ENCODE assay signal across 18 mouse cellular contexts in genomic region chr5:20897446-20898167, GRCm38 (mm10). TPM values are rescaled to one million over a fixed set of nuclear protein-coding genes. Genes with fewer than 3 reads are reported as not detected.
A peak's percentile ranks its signal among the peaks of the same experiment; 100 is the strongest.
DNase-seq lines count a peak whose midpoint lies in the region; ATAC-seq and TF ChIP-seq lines count a peak whose summit lies in the region.
"Had no signal": no experiment of that assay in that cellular context is flagged by ENCODE, and none has a peak within 500 bp of the region (broad histone marks: within the 10 kb centered on the region; RNA-seq: fewer than 3 reads in every experiment).

No protein-coding gene starts in this region.

- peak; percentile 98 for TF ChIP-seq EP300 in liver, postnatal 0 days (IDR thresholded peaks at IDR 0.05; ENCODE audit: low read depth)

- H3K9ac ChIP-seq in intestine, embryonic 16.5 days (ENCODE audit: low read depth, low read length) = no peak overlapping the region
- no peak overlapping the region for H3K9ac ChIP-seq in liver, postnatal 0 days (replicated peaks)
- H3K9ac ChIP-seq: embryonic facial prominence, embryonic 12.5 days; forebrain, embryonic 12.5 days; hindbrain, embryonic 14.5 days; lung, embryonic 15.5 days had no signal

- TF ChIP-seq CTCF in liver, postnatal 0 days (IDR thresholded peaks at IDR 0.05; ENCODE audit: low read depth) = no peak

- ATAC-seq in intestine, embryonic 16.5 days = peak; percentile 93
- peak; percentile 99 for ATAC-seq in liver, postnatal 0 days

- H3K36me3 ChIP-seq in intestine, embryonic 16.5 days (ENCODE audit: control insufficient read depth, insufficient read depth, low read length) = peaks cover 12% of the 10 kb centered on the region
- peaks cover 54% of the 10 kb centered on the region for H3K36me3 ChIP-seq in liver, postnatal 0 days (replicated peaks; ENCODE audit: insufficient read depth, low read length)

- no peaks in the 10 kb centered on the region for H3K27me3 ChIP-seq in intestine, embryonic 16.5 days (replicated peaks; ENCODE audit: control insufficient read depth, insufficient read depth, low read length)
- H3K27me3 ChIP-seq in liver, postnatal 0 days (ENCODE audit: insufficient read depth, low read length) = no peaks in the 10 kb centered on the region
- H3K27me3 ChIP-seq: embryonic facial prominence, embryonic 12.5 days; forebrain, embryonic 12.5 days; lung, embryonic 15.5 days; megakaryocyte, embryonic 14.5 days had no signal

- H3K4me3 ChIP-seq in intestine, embryonic 16.5 days (ENCODE audit: low read length) = no peak overlapping the region
- no peak overlapping the region for H3K4me3 ChIP-seq in liver, postnatal 0 days (ENCODE audit: low read depth, low read length)
- H3K4me3 ChIP-seq: embryonic facial prominence, embryonic 12.5 days; forebrain, embryonic 12.5 days; lung, embryonic 15.5 days; megakaryocyte, embryonic 14.5 days had no signal

- 77% methylated on average over 2 of the region's 2 CpGs for WGBS in intestine, embryonic 16.5 days
- 45% methylated on average over 2 of the region's 2 CpGs for WGBS in liver, postnatal 0 days (ENCODE audit: insufficient replicate concordance)

- H3K9me3 ChIP-seq in intestine, embryonic 16.5 days (ENCODE audit: control insufficient read depth, low read length) = no peaks in the 10 kb centered on the region
- H3K9me3 ChIP-seq in liver, postnatal 0 days (ENCODE audit: low read length) = no peaks in the 10 kb centered on the region
- H3K9me3 ChIP-seq: embryonic facial prominence, embryonic 12.5 days; forebrain, embryonic 12.5 days; lung, embryonic 15.5 days; megakaryocyte, embryonic 14.5 days had no signal

- H3K4me1 ChIP-seq in intestine, embryonic 16.5 days (ENCODE audit: control insufficient read depth, insufficient read depth, low read length) = no peaks in the 10 kb centered on the region
- peaks cover 4% of the 10 kb centered on the region; the same call in 1 of the 2 replicates for H3K4me1 ChIP-seq in liver, postnatal 0 days (ENCODE audit: insufficient read depth)
- H3K4me1 ChIP-seq: embryonic facial prominence, embryonic 12.5 days; forebrain, embryonic 12.5 days; lung, embryonic 15.5 days had no signal

- H3K27ac ChIP-seq in intestine, embryonic 16.5 days (ENCODE audit: low read length) = no peak overlapping the region
- H3K27ac ChIP-seq in liver, postnatal 0 days (ENCODE audit: low read depth) = peak overlapping the region; percentile 78
- H3K27ac ChIP-seq: embryonic facial prominence, embryonic 12.5 days; forebrain, embryonic 12.5 days; hindbrain, embryonic 14.5 days; lung, embryonic 15.5 days had no signal

- H3K4me2 ChIP-seq in intestine, embryonic 16.5 days (ENCODE audit: low read depth, low read length) = no peak overlapping the region
- H3K4me2 ChIP-seq in liver, postnatal 0 days (ENCODE audit: low read depth, low read length) = peak overlapping the region; percentile 37; the same call in 1 of the 2 replicates
- H3K4me2 ChIP-seq: embryonic facial prominence, embryonic 12.5 days; forebrain, embryonic 12.5 days; hindbrain, embryonic 14.5 days; lung, embryonic 15.5 days had no signal

- DNase-seq in 416B (ENCODE audit: low read depth) = peak; percentile 96
- peak; percentile 81 for DNase-seq in c-Kit-positive CD71-positive TER-119-negative erythroid progenitor cells, embryonic 14.5 days (ENCODE audit: low read depth)
- no peak for DNase-seq in liver, postnatal 0 days
- no peak for DNase-seq in thymus, postnatal 0 days (ENCODE audit: low spot score)
- no peak for DNase-seq in retina, embryonic 14.5 days (ENCODE audit: low spot score)
- DNase-seq in adrenal gland, postnatal 14 days = no peak
- no peak for DNase-seq in urinary bladder, postnatal 4 days (ENCODE audit: low spot score in 2 of 2)
- DNase-seq: adrenal gland, adult 8-10 months; cerebellum, postnatal 14 days; kidney, adult 2 months; layer of hippocampus, postnatal 36 days; right cerebral cortex, postnatal 25 days had no signal

RNA-seq across cellular contexts. Expression of gene Tmem60, which starts 15.6 kb away (rescaled TPM):
- polyA plus RNA-seq in intestine, embryonic 16.5 days (2015; fragmentation: Nextera tagmentation; extraction: Ambion mirVana) = 52.8 and 55.4 TPM in 2 replicates
- 49.7 and 55.5 TPM in 2 replicates for polyA plus RNA-seq in liver, postnatal 0 days (2015; fragmentation: Nextera tagmentation; extraction: Ambion mirVana)
- 65.4 and 73.8 TPM in 2 replicates for polyA plus RNA-seq in thymus, postnatal 0 days (2015; fragmentation: Nextera tagmentation; extraction: Ambion mirVana)
- 22.7 and 23.0 TPM in 2 replicates for total RNA-seq in adrenal gland, postnatal 14 days (2021)

RNA-seq across cellular contexts. Expression of gene Phtf2, which starts 15.7 kb away (rescaled TPM):
- polyA plus RNA-seq in intestine, embryonic 16.5 days (2015; fragmentation: Nextera tagmentation; extraction: Ambion mirVana) = 6.1 and 6.4 TPM in 2 replicates
- 2.8 and 3.2 TPM in 2 replicates for polyA plus RNA-seq in liver, postnatal 0 days (2015; fragmentation: Nextera tagmentation; extraction: Ambion mirVana)
- 12.6 and 12.9 TPM in 2 replicates for polyA plus RNA-seq in thymus, postnatal 0 days (2015; fragmentation: Nextera tagmentation; extraction: Ambion mirVana)
- 12.5 and 13.8 TPM in 2 replicates for total RNA-seq in adrenal gland, postnatal 14 days (2021)

RNA-seq across cellular contexts. Expression of gene Rsbn1l, which starts 58.6 kb away (rescaled TPM):
- polyA plus RNA-seq in intestine, embryonic 16.5 days (2015; fragmentation: Nextera tagmentation; extraction: Ambion mirVana) = 3.0 and 3.2 TPM in 2 replicates
- polyA plus RNA-seq in liver, postnatal 0 days (2015; fragmentation: Nextera tagmentation; extraction: Ambion mirVana) = 3.7 and 5.5 TPM in 2 replicates
- 21.6 and 28.7 TPM in 2 replicates for polyA plus RNA-seq in thymus, postnatal 0 days (2015; fragmentation: Nextera tagmentation; extraction: Ambion mirVana)
- total RNA-seq in adrenal gland, postnatal 14 days (2021) = 12.8 and 15.2 TPM in 2 replicates

Comparison
In these comparisons a context has a peak if more than half of its experiments do, and no peak if none do; other contexts are left out.
1. DNase-seq: peak in 416B (single experiment) and c-Kit-positive CD71-positive TER-119-negative erythroid progenitor cells, embryonic 14.5 days (single experiment); none in liver, postnatal 0 days (single experiment), thymus, postnatal 0 days (single experiment), retina, embryonic 14.5 days (single experiment), adrenal gland, postnatal 14 days (single experiment) and urinary bladder, postnatal 4 days (0 of 2).